Mouse (Mus musculus) heart, adult 2 months (tissue): ENCODE results near the gene Ppp2r5c. TPM values are rescaled to one million over a fixed set of nuclear protein-coding genes. Genes with fewer than 3 reads are reported as not detected.
A peak's percentile ranks its signal among the peaks of the same experiment; 100 is the strongest.

ENCODE experiments used
- DNase-seq, 2 experiments: peaks; one replicate each; pipeline ENCODE4 v3.0.0; 2021
- H3K27ac ChIP-seq: fragments of 200-600 bp; 2 replicates; pipeline ENCODE4 v1.8.1; 2022
- H3K27me3 ChIP-seq: fragments of 200-500 bp; 2 replicates; pipeline ENCODE4 v1.6.1; 2012; ENCODE audit warnings: mild to moderate bottlenecking, low read length, inconsistent platforms, mixed read lengths; ENCODE audit not compliant: control insufficient read depth, insufficient read depth
- H3K36me3 ChIP-seq: fragments of 200-500 bp; 2 replicates; pipeline ENCODE4 v1.6.1; 2012; ENCODE audit warnings: low read length, inconsistent platforms; ENCODE audit not compliant: control insufficient read depth, insufficient read depth
- H3K4me1 ChIP-seq: fragments of 200-500 bp; 2 replicates; pipeline ENCODE4 v1.6.1; 2011; ENCODE audit warnings: low read length; ENCODE audit not compliant: control insufficient read depth, insufficient read depth
- H3K4me3 ChIP-seq: fragments of 200-600 bp; 2 replicates; pipeline ENCODE4 v1.8.1; 2022
- H3K79me2 ChIP-seq: fragments of 200-500 bp; replicated peaks from 2 replicates; pipeline ENCODE4 v1.6.1; 2012; ENCODE audit warnings: mild to moderate bottlenecking, inconsistent platforms, low read length, moderate library complexity, mixed read lengths; ENCODE audit not compliant: control insufficient read depth, insufficient read depth
- H3K9ac ChIP-seq: fragments of 200-500 bp; 2 replicates; pipeline ENCODE4 v1.6.1; 2012; ENCODE audit warnings: low read depth, mild to moderate bottlenecking, control low read depth, inconsistent platforms, low read length, mixed read lengths
- CTCF ChIP-seq: fragments of 200-600 bp; IDR thresholded peaks from 2 replicates; pipeline ENCODE4 v1.8.1; 2022; ENCODE audit warnings: antibody characterized with exemption, mild to moderate bottlenecking, moderate library complexity
- EP300 ChIP-seq: fragments of 200-500 bp; IDR thresholded peaks from 2 replicates; pipeline ENCODE4 v1.6.1; 2011; ENCODE audit warnings: low read depth, low read length, control low read depth; ENCODE audit not compliant: insufficient read depth
- POLR2A ChIP-seq: fragments of 200-500 bp; IDR thresholded peaks from 2 replicates; pipeline ENCODE4 v1.6.1; 2011; ENCODE audit warnings: mild to moderate bottlenecking, low read depth, low read length, control low read depth; ENCODE audit not compliant: insufficient read depth
- WGBS: fragments of 180-500 bp; shearing (Covaris S2); methylation state at CpG from one replicate; pipeline ENCODE4 v1.1.7; 2018; 5-methylcytosine and 5-hydroxymethylcytosine counted together
- intact Hi-C: fragments of 180-260 bp; cut with DNase I; formaldehyde crosslinking; loops from one replicate; pipeline ENCODE4 v1.15.1; 2025
- polyA plus RNA-seq: library from polyadenylated mRNA; depleted of rRNA; stranded (reverse); fragments of >200 nt; gene quantifications from 2 replicates; pipeline ENCODE4 v1.2.3, GENCODE M21; 2012
- total RNA-seq, 2 experiments: library from RNA; stranded (reverse); gene quantifications; 2 replicates each; pipeline ENCODE4 v1.2.3; 2021

Gene Ppp2r5c
- total and polyA plus RNA-seq, 3 experiments, result 41.7 to 93.7 (median 90.9) TPM

DNA sequence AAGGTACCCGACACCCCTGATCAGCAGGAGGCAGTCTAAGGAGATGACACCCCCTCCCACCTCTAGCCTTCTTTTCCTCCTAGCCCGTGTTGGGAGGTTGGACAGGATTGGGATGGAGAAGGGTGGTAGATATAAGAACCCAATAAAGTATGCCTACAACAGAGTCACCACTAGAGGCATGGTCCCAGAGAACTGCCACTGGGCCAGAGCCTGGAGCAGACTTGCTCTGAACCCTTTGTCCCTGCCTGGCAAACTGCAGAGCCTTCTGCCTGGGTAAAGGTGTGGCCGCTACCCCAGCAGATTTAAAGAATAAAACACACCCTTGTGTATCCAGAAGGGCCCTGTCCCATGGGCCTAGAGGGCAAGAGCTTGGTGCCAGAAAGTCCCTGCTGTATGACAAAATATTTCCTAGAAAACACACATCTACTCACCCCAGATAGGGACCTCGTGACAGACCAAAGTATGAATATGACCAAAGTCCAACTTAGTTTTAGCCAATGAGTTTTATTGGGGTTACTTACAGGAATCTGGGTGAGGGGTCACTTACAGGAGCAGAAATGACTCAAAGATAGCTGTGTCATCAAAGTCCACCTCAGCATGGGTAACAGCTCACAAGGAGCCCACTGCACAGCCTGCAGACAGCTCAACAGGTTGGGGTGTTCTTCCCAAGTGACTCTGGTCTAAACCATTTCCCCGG lies 22.8 kb upstream of the Ppp2r5c start:
- TF ChIP-seq POLR2A (no peak), EP300 (no peak), CTCF (no peak)
- H3K79me2 ChIP-seq, result no peaks in the 10 kb centered on the region; the same call in 1 of the 2 replicates
- H3K36me3 ChIP-seq, result no peaks in the 10 kb centered on the region
- H3K4me3 ChIP-seq, result no peak overlapping the region
- no peak overlapping the region for H3K9ac ChIP-seq
- no peaks in the 10 kb centered on the region for H3K27me3 ChIP-seq
- no peak for DNase-seq
- H3K27ac ChIP-seq, result no peak overlapping the region
- WGBS, result 74% methylated on average over 5 of the region's 5 CpGs
- intact Hi-C loops, result no loop called here
- no peaks in the 10 kb centered on the region for H3K4me1 ChIP-seq

DNA sequence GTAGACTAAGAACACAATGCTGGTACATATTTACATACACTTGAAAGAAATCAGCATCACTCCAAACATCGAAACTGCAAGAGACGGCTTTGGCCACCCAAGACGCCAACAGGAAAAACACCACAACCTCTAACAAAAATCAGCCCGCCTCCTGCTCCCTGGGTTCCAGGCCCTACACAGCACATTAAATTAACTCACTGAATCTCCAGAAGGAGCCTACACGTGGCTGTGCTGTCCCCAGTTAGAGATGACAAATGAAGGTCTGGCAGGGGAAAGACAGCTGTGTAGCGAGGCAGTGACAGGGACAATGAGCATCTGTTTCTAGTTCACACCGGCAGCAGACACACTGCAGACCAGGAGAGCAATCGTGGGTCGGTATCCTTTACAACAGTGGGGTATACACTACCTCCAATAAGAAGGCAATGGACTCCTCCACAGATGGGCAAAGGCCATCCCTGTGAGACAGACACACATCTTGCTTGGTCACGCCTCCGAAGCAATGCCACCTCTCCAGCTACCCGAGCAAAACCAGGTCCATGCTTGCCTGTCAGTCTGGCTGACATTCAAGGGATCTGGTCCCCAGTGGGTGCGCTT lies 20.4 kb upstream of the Ppp2r5c start:
- Histone ChIP-seq H3K4me3 (no peak overlapping the region), H3K4me1 (no peaks in the 10 kb centered on the region), H3K79me2 (no peaks in the 10 kb centered on the region; the same call in 1 of the 2 replicates), H3K27me3 (no peaks in the 10 kb centered on the region), H3K36me3 (no peaks in the 10 kb centered on the region), H3K9ac (no peak overlapping the region), H3K27ac (no peak overlapping the region)
- 76% methylated on average over 13 of the region's 13 CpGs for WGBS
- intact Hi-C loops, result no loop called here
- no peak for DNase-seq
- TF ChIP-seq EP300 (no peak), CTCF (no peak), POLR2A (no peak)

DNA sequence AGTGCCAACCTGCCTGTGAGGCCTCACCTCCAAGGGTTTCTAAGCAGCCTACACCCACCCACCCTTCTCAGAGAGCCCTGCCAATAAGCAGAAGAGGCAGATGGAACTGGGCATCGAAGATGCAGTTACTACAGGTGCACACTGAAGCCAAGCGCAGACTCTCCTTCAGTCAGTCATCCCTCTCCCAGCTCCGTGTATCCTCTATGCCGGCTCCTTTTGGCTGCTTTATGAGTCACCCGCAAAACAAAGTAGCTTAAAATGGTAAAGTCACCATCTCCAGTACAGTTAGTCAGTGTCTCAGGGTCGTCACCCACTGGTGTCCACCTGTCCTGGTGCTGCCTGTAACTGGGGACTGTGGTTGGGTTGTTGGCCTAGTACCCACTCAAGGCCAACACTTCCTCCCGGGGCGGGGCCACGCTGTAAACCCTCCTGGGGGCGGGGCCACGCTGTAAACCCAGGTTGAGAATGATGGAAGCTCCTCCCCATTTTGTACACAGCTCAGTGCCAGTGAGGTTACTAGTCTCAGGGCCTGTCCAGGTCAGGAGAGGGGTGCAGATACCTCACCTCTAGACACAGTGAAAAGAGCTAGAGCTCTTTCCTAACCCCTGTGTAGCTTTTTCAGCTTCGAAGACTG lies 17.5 kb upstream of the Ppp2r5c start:
- no peak for TF ChIP-seq EP300
- no peak for TF ChIP-seq CTCF
- TF ChIP-seq POLR2A, result no peak
- Histone ChIP-seq H3K27ac (no peak overlapping the region), H3K4me1 (no peaks in the 10 kb centered on the region), H3K36me3 (no peaks in the 10 kb centered on the region), H3K9ac (no peak overlapping the region), H3K4me3 (no peak overlapping the region), H3K27me3 (no peaks in the 10 kb centered on the region), H3K79me2 (no peaks in the 10 kb centered on the region; the same call in 1 of the 2 replicates)
- intact Hi-C loops, result no loop called here
- DNase-seq, result no peak
- 65% methylated on average over 12 of the region's 12 CpGs for WGBS

DNA sequence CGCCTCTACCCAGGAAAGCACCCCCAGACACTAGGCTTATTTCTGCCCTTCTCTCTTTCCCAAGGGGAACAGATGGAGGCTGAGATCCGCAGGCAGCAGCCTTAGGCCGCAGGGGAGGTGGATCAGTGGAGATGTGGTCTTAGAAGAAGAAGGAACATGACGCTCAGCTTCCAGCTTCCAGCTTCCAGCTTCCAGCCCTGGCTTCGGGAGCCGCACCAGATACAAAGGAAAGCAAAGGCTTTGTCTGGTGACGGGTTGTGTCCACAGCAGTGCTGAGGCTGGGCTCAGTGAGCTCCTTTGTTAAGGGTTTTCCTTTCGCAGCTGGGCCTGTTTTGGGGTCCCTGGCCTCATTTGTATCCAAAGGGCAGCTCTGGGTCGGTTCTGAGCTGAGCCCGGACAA lies 16.9 kb upstream of the Ppp2r5c start:
- Histone ChIP-seq H3K9ac (no peak overlapping the region), H3K4me3 (no peak overlapping the region), H3K36me3 (no peaks in the 10 kb centered on the region), H3K27me3 (no peaks in the 10 kb centered on the region), H3K4me1 (no peaks in the 10 kb centered on the region), H3K27ac (no peak overlapping the region), H3K79me2 (no peaks in the 10 kb centered on the region; the same call in 1 of the 2 replicates)
- intact Hi-C loops, result no loop called here
- no peak for TF ChIP-seq POLR2A
- no peak for TF ChIP-seq CTCF
- no peak for TF ChIP-seq EP300
- no peak for DNase-seq
- WGBS, result 76% methylated on average over 10 of the region's 10 CpGs

DNA sequence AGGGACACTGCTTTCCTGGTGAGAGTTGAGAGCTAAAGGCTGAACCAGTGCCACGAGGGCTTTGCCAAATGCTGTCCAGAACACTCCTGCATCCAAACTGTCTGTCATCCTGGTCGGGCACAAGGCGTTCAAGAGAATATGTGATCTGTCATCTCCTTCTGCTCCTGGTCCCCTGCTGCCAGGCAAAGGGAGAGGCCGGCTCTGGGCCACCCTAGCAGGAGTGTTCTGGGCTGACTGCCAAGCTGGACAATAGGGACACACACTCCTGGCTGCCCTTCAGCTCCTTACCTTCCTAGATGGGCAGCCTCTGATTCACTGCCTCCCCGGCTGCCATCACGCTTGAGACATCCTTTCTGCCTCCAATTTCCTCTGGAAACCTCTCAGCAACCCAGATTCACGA lies 15.1 kb upstream of the Ppp2r5c start:
- Histone ChIP-seq H3K4me3 (no peak overlapping the region), H3K36me3 (no peaks in the 10 kb centered on the region), H3K27me3 (no peaks in the 10 kb centered on the region), H3K9ac (no peak overlapping the region), H3K79me2 (no peaks in the 10 kb centered on the region; the same call in 1 of the 2 replicates), H3K27ac (no peak overlapping the region), H3K4me1 (no peaks in the 10 kb centered on the region)
- DNase-seq, result peak; percentile 47 to 73
- no peak for TF ChIP-seq EP300
- TF ChIP-seq CTCF, result no peak
- no peak for TF ChIP-seq POLR2A
- intact Hi-C loops, result no loop called here
- WGBS, result 16% methylated on average over 7 of the region's 7 CpGs
